Mouse (Mus musculus) spleen, adult 12 weeks (tissue): Measurements from ENCODE around the gene Psma5.
A peak's percentile ranks its signal among the peaks of the same experiment; 100 is the strongest.

Source experiments
- DNase-seq: peaks from one replicate; pipeline ENCODE4 v3.0.0; 2022; ENCODE audit warnings: low spot score

Gene Psma5

GRCm38 (mm10) chr3:108306387-108306786 lies 49.7 kb downstream of the Psma5 start:
- no peak for DNase-seq

- no peak for DNase-seq
These were observed 50.8 kb downstream of the Psma5 start for GRCm38 (mm10) chr3:108307485-108307884.

- no peak for DNase-seq
These were observed 54.2 kb downstream of the Psma5 start for GRCm38 (mm10) chr3:108310921-108311341.

- no peak for DNase-seq
These were observed 55.0 kb downstream of the Psma5 start for GRCm38 (mm10) chr3:108311688-108312087.

GRCm38 (mm10) chr3:108312414-108312813 lies 55.7 kb downstream of the Psma5 start:
- DNase-seq = no peak

GRCm38 (mm10) chr3:108313138-108313537 lies 56.4 kb downstream of the Psma5 start:
- DNase-seq = no peak

GRCm38 (mm10) chr3:108314038-108314675 lies 57.4 kb downstream of the Psma5 start:
- no peak for DNase-seq

GRCm38 (mm10) chr3:108318517-108318916 lies 61.8 kb downstream of the Psma5 start:
- DNase-seq = no peak

GRCm38 (mm10) chr3:108321671-108322070 lies 64.9 kb downstream of the Psma5 start:
- no peak for DNase-seq

GRCm38 (mm10) chr3:108322136-108322535 lies 65.4 kb downstream of the Psma5 start:
- no peak for DNase-seq

- no peak for DNase-seq
These were observed 66.2 kb downstream of the Psma5 start for GRCm38 (mm10) chr3:108322962-108323361.

GRCm38 (mm10) chr3:108324837-108325236 lies 68.1 kb downstream of the Psma5 start:
- no peak for DNase-seq

GRCm38 (mm10) chr3:108325521-108325920 lies 68.8 kb downstream of the Psma5 start:
- no peak for DNase-seq

- DNase-seq = no peak
These were observed 70.5 kb downstream of the Psma5 start for GRCm38 (mm10) chr3:108327275-108327674.

GRCm38 (mm10) chr3:108327916-108328315 lies 71.2 kb downstream of the Psma5 start:
- no peak for DNase-seq

- DNase-seq = peak; percentile 15
These were observed 71.7 kb downstream of the Psma5 start for GRCm38 (mm10) chr3:108328441-108328841.
